Mouse (Mus musculus): ENCODE measurements around the gene Cct4. TPM values are rescaled to one million over a fixed set of nuclear protein-coding genes. Genes with fewer than 3 reads are reported as not detected.

Gene Cct4
- polyA plus RNA-seq, 1 experiment from 2014 or later, result 267 TPM

- DNase-seq (ENCODE audit: low spot score), result no peak
- Histone ChIP-seq H3K27me3 (replicated peaks; ENCODE audit: control insufficient read depth, insufficient read depth, low read length) (no peaks in the 10 kb centered on the region), H3K9me3 (ENCODE audit: control insufficient read depth, low read length) (peaks cover 8% of the 10 kb centered on the region), H3K4me1 (ENCODE audit: control insufficient read depth, insufficient read depth, low read length) (peaks cover 9% of the 10 kb centered on the region), H3K4me3 (ENCODE audit: low read depth, low read length) (no peak overlapping the region), H3K36me3 (ENCODE audit: control insufficient read depth, insufficient read depth, low read length) (peaks cover 37% of the 10 kb centered on the region), H3K9ac (ENCODE audit: low read depth, low read length) (no peak overlapping the region), H3K27ac (replicated peaks; ENCODE audit: low read depth, low read length) (no peak overlapping the region), H3K4me2 (ENCODE audit: low read depth, low read length) (no peak overlapping the region)
- ATAC-seq (ENCODE audit: low read depth), result no peak
- 57% methylated on average over 1 of the region's 1 CpGs for WGBS
Measured at GRCm38 (mm10) chr11:22978711-22979110, 11.6 kb upstream of the Cct4 start.

- Histone ChIP-seq H3K4me3 (ENCODE audit: low read depth, low read length) (no peak overlapping the region), H3K27ac (replicated peaks; ENCODE audit: low read depth, low read length) (no peak overlapping the region), H3K36me3 (ENCODE audit: control insufficient read depth, insufficient read depth, low read length) (peaks cover 32% of the 10 kb centered on the region), H3K27me3 (replicated peaks; ENCODE audit: control insufficient read depth, insufficient read depth, low read length) (no peaks in the 10 kb centered on the region), H3K4me1 (ENCODE audit: control insufficient read depth, insufficient read depth, low read length) (peaks cover 9% of the 10 kb centered on the region), H3K9ac (ENCODE audit: low read depth, low read length) (no peak overlapping the region), H3K9me3 (ENCODE audit: control insufficient read depth, low read length) (peaks cover 3% of the 10 kb centered on the region; the same call in 1 of the 2 replicates), H3K4me2 (ENCODE audit: low read depth, low read length) (no peak overlapping the region)
- ATAC-seq (ENCODE audit: low read depth), result no peak
- no peak for DNase-seq (ENCODE audit: low spot score)
- 71% methylated on average over 1 of the region's 1 CpGs for WGBS
Measured at GRCm38 (mm10) chr11:22979221-22979620, 11.1 kb upstream of the Cct4 start.

GRCm38 (mm10) chr11:22981041-22981440 is 9.3 kb upstream of the Cct4 start:
- Histone ChIP-seq H3K9me3 (ENCODE audit: control insufficient read depth, low read length) (no peaks in the 10 kb centered on the region), H3K27me3 (replicated peaks; ENCODE audit: control insufficient read depth, insufficient read depth, low read length) (no peaks in the 10 kb centered on the region), H3K4me1 (ENCODE audit: control insufficient read depth, insufficient read depth, low read length) (peaks cover 9% of the 10 kb centered on the region), H3K36me3 (ENCODE audit: control insufficient read depth, insufficient read depth, low read length) (peaks cover 24% of the 10 kb centered on the region), H3K4me3 (ENCODE audit: low read depth, low read length) (peak overlapping the region; percentile 75), H3K4me2 (ENCODE audit: low read depth, low read length) (peak overlapping the region; percentile 76), H3K9ac (ENCODE audit: low read depth, low read length) (peak overlapping the region; percentile 82), H3K27ac (replicated peaks; ENCODE audit: low read depth, low read length) (peak overlapping the region; percentile 96; the same call in 1 of the 2 replicates)
- ATAC-seq (ENCODE audit: low read depth) (no peak), DNase-seq (ENCODE audit: low spot score) (no peak)
- WGBS, result 51% methylated on average over 4 of the region's 4 CpGs

- ATAC-seq (ENCODE audit: low read depth) (peak; percentile 35), DNase-seq (ENCODE audit: low spot score) (no peak)
- Histone ChIP-seq H3K36me3 (ENCODE audit: control insufficient read depth, insufficient read depth, low read length) (peaks cover 19% of the 10 kb centered on the region), H3K9me3 (ENCODE audit: control insufficient read depth, low read length) (no peaks in the 10 kb centered on the region), H3K9ac (ENCODE audit: low read depth, low read length) (peak overlapping the region; percentile 82), H3K27me3 (replicated peaks; ENCODE audit: control insufficient read depth, insufficient read depth, low read length) (no peaks in the 10 kb centered on the region), H3K4me1 (ENCODE audit: control insufficient read depth, insufficient read depth, low read length) (peaks cover 9% of the 10 kb centered on the region), H3K4me2 (ENCODE audit: low read depth, low read length) (peak overlapping the region; percentile 76), H3K4me3 (ENCODE audit: low read depth, low read length) (peak overlapping the region; percentile 75), H3K27ac (replicated peaks; ENCODE audit: low read depth, low read length) (peak overlapping the region; percentile 96)
- WGBS, result 3% methylated on average over 12 of the region's 12 CpGs
Measured at GRCm38 (mm10) chr11:22981543-22981950, 8.8 kb upstream of the Cct4 start.

GRCm38 (mm10) chr11:22981984-22982757 is 8.1 kb upstream of the Cct4 start, which contains the start of the genes Gm28048 and Commd1:
Gm28048 (minus strand) TSS chr11:22982090.
Commd1 (minus strand) TSS chr11:22982382.
- DNase-seq (ENCODE audit: low spot score), result peak; percentile 95
- H3K4me2 ChIP-seq (ENCODE audit: low read depth, low read length), result peak within 1 kb of the TSS; percentile 76
- peak within 1 kb of the TSS; percentile 96 for H3K27ac ChIP-seq (replicated peaks; ENCODE audit: low read depth, low read length)
- peak within 1 kb of the TSS; percentile 82 for H3K9ac ChIP-seq (ENCODE audit: low read depth, low read length)
- H3K4me1 ChIP-seq (ENCODE audit: control insufficient read depth, insufficient read depth, low read length), result peaks cover 9% of the 10 kb centered on the region
- peak; percentile 95 for ATAC-seq (ENCODE audit: low read depth)
- H3K4me3 ChIP-seq (ENCODE audit: low read depth, low read length), result peak within 1 kb of the TSS; percentile 75
- 2% methylated on average over 40 of the region's 42 CpGs for WGBS
- H3K9me3 ChIP-seq (ENCODE audit: control insufficient read depth, low read length), result no peaks in the 10 kb centered on the region
- H3K27me3 ChIP-seq (replicated peaks; ENCODE audit: control insufficient read depth, insufficient read depth, low read length), result no peaks in the 10 kb centered on the region
- H3K36me3 ChIP-seq (ENCODE audit: control insufficient read depth, insufficient read depth, low read length), result peaks cover 13% of the 10 kb centered on the region

GRCm38 (mm10) chr11:22982846-22983245 is 7.5 kb upstream of the Cct4 start:
- Histone ChIP-seq H3K9me3 (ENCODE audit: control insufficient read depth, low read length) (no peaks in the 10 kb centered on the region), H3K4me3 (ENCODE audit: low read depth, low read length) (no peak overlapping the region), H3K4me2 (ENCODE audit: low read depth, low read length) (peak overlapping the region; percentile 76), H3K9ac (ENCODE audit: low read depth, low read length) (no peak overlapping the region), H3K36me3 (ENCODE audit: control insufficient read depth, insufficient read depth, low read length) (peaks cover 6% of the 10 kb centered on the region; the same call in 1 of the 2 replicates), H3K27ac (replicated peaks; ENCODE audit: low read depth, low read length) (peak overlapping the region; percentile 96; the same call in 1 of the 2 replicates), H3K27me3 (replicated peaks; ENCODE audit: control insufficient read depth, insufficient read depth, low read length) (no peaks in the 10 kb centered on the region), H3K4me1 (ENCODE audit: control insufficient read depth, insufficient read depth, low read length) (peaks cover 9% of the 10 kb centered on the region)
- 69% methylated on average over 6 of the region's 6 CpGs for WGBS
- ATAC-seq (ENCODE audit: low read depth) (no peak), DNase-seq (ENCODE audit: low spot score) (no peak)

GRCm38 (mm10) chr11:22985510-22985909 is 4.8 kb upstream of the Cct4 start:
- no peak overlapping the region for H3K9ac ChIP-seq (ENCODE audit: low read depth, low read length)
- H3K4me1 ChIP-seq (ENCODE audit: control insufficient read depth, insufficient read depth, low read length), result peaks cover 12% of the 10 kb centered on the region
- H3K9me3 ChIP-seq (ENCODE audit: control insufficient read depth, low read length), result no peaks in the 10 kb centered on the region
- no peak for ATAC-seq (ENCODE audit: low read depth)
- no peaks in the 10 kb centered on the region for H3K36me3 ChIP-seq (ENCODE audit: control insufficient read depth, insufficient read depth, low read length)
- H3K27ac ChIP-seq (replicated peaks; ENCODE audit: low read depth, low read length), result no peak overlapping the region
- WGBS, result 79% methylated on average over 3 of the region's 3 CpGs
- no peaks in the 10 kb centered on the region for H3K27me3 ChIP-seq (replicated peaks; ENCODE audit: control insufficient read depth, insufficient read depth, low read length)
- H3K4me2 ChIP-seq (ENCODE audit: low read depth, low read length), result no peak overlapping the region
- no peak for DNase-seq (ENCODE audit: low spot score)
- no peak overlapping the region for H3K4me3 ChIP-seq (ENCODE audit: low read depth, low read length)

- H3K4me1 ChIP-seq (ENCODE audit: control insufficient read depth, insufficient read depth, low read length), result peaks cover 13% of the 10 kb centered on the region
- H3K36me3 ChIP-seq (ENCODE audit: control insufficient read depth, insufficient read depth, low read length), result no peaks in the 10 kb centered on the region
- 45% methylated on average over 2 of the region's 2 CpGs for WGBS
- H3K4me3 ChIP-seq (ENCODE audit: low read depth, low read length), result no peak overlapping the region
- H3K27ac ChIP-seq (replicated peaks; ENCODE audit: low read depth, low read length), result no peak overlapping the region
- no peak overlapping the region for H3K4me2 ChIP-seq (ENCODE audit: low read depth, low read length)
- ATAC-seq (ENCODE audit: low read depth) (no peak), DNase-seq (ENCODE audit: low spot score) (peak; percentile 75)
- H3K9ac ChIP-seq (ENCODE audit: low read depth, low read length), result no peak overlapping the region
- no peaks in the 10 kb centered on the region for H3K9me3 ChIP-seq (ENCODE audit: control insufficient read depth, low read length)
- no peaks in the 10 kb centered on the region for H3K27me3 ChIP-seq (replicated peaks; ENCODE audit: control insufficient read depth, insufficient read depth, low read length)
Measured at GRCm38 (mm10) chr11:22987357-22987756, 3.0 kb upstream of the Cct4 start.

All from embryonic facial prominence, embryonic 14.5 days (tissue).